Mouse (Mus musculus) megakaryocyte-erythroid progenitor cell, adult 5-6 weeks (primary cell): Measurements from ENCODE around the gene Syt2. TPM values are rescaled to one million over a fixed set of nuclear protein-coding genes. Genes with fewer than 3 reads are reported as not detected.

Experiments used
- ATAC-seq: replicated peaks from 2 replicates; pipeline ENCODE4 v1.8.0; 2016; ENCODE audit warnings: mild to moderate bottlenecking, inconsistent platforms; ENCODE audit not compliant: severe bottlenecking, poor library complexity, low FRiP score, low TSS enrichment
- total RNA-seq, 2 experiments: library from RNA; stranded (forward) in 1 of 2; stranded (reverse) in 1 of 2; fragments of 200-1000, 215-1000 nt in 1 of 2; fragments of >200 nt in 1 of 2; fragmentation: Nextera tagmentation in 1 of 2; gene quantifications; 2 replicates each; pipeline ENCODE4 v1.2.3; 2014 to 2017

The Syt2 gene
- total RNA-seq, 2 experiments from 2014 or later = 0.05 to 0.33 TPM

- ATAC-seq = peak; percentile 95
These were observed 144.4 kb downstream of the Syt2 start for GRCm38 (mm10) chr1:134790716-134791439.

GRCm38 (mm10) chr1:134791456-134791855 is 145.0 kb downstream of the Syt2 start:
- ATAC-seq = no peak

GRCm38 (mm10) chr1:134796076-134796475 is 149.6 kb downstream of the Syt2 start:
- ATAC-seq = no peak

GRCm38 (mm10) chr1:134796536-134796935 is 150.1 kb downstream of the Syt2 start:
- ATAC-seq = no peak

GRCm38 (mm10) chr1:134801758-134802157 is 155.3 kb downstream of the Syt2 start:
- no peak for ATAC-seq

GRCm38 (mm10) chr1:134803286-134804117 is 157.0 kb downstream of the Syt2 start:
- ATAC-seq = no peak

- ATAC-seq = no peak
These were observed 157.9 kb downstream of the Syt2 start for GRCm38 (mm10) chr1:134804373-134804772.

GRCm38 (mm10) chr1:134805471-134805870 is 159.0 kb downstream of the Syt2 start:
- ATAC-seq = no peak

Other genes with a start within 250 kb of the Syt2 start
- 33.0 and 38.9 TPM in 2 replicates for gene Cyb5r1, start 241.1 kb upstream of the Syt2 start, total RNA-seq (2014; fragmentation: Nextera tagmentation)
- 16.3 and 24.8 TPM in 2 replicates for gene Cyb5r1, start 241.1 kb upstream of the Syt2 start, total RNA-seq (2017)
- 42.2 and 56.1 TPM in 2 replicates for gene Adipor1, start 231.3 kb upstream of the Syt2 start, total RNA-seq (2014; fragmentation: Nextera tagmentation)
- 33.3 and 37.5 TPM in 2 replicates for gene Adipor1, start 231.3 kb upstream of the Syt2 start, total RNA-seq (2017)
- gene Klhl12, start 191.1 kb upstream of the Syt2 start, total RNA-seq (2014; fragmentation: Nextera tagmentation) = 62.2 and 79.3 TPM in 2 replicates
- 49.9 and 60.7 TPM in 2 replicates for gene Klhl12, start 191.1 kb upstream of the Syt2 start, total RNA-seq (2017)
- gene Rabif, start 152.0 kb upstream of the Syt2 start, total RNA-seq (2014; fragmentation: Nextera tagmentation) = 16.3 and 31.0 TPM in 2 replicates
- 20.9 and 21.3 TPM in 2 replicates for gene Rabif, start 152.0 kb upstream of the Syt2 start, total RNA-seq (2017)
- gene Mgat4e, start 97.0 kb upstream of the Syt2 start, total RNA-seq (2014; fragmentation: Nextera tagmentation) = not detected in 2 replicates
- gene Mgat4e, start 97.0 kb upstream of the Syt2 start, total RNA-seq (2017) = not detected in 2 replicates
- 35.0 and 42.7 TPM in 2 replicates for gene Kdm5b, start 86.5 kb upstream of the Syt2 start, total RNA-seq (2014; fragmentation: Nextera tagmentation)
- gene Kdm5b, start 86.5 kb upstream of the Syt2 start, total RNA-seq (2017) = 25.5 and 41.3 TPM in 2 replicates